21 mouse cellular contexts compared by ENCODE assay signal in genomic region chr5:139568079-139568478, GRCm38 (mm10). TPM values are rescaled to one million over a fixed set of nuclear protein-coding genes. Genes with fewer than 3 reads are reported as not detected.
A peak's percentile ranks its signal among the peaks of the same experiment; 100 is the strongest.
DNase-seq lines count a peak whose midpoint lies in the region; ATAC-seq and TF ChIP-seq lines count a peak whose summit lies in the region.
"Had no signal": no experiment of that assay in that cellular context is flagged by ENCODE, and none has a peak within 500 bp of the region (broad histone marks: within the 10 kb centered on the region; RNA-seq: fewer than 3 reads in every experiment).

No protein-coding gene starts in this region.

- no peak overlapping the region for H3K9ac ChIP-seq in neural tube, embryonic 13.5 days
- H3K9ac ChIP-seq in hindbrain, postnatal 0 days (replicated peaks; ENCODE audit: low read length) = no peak overlapping the region
- no peak overlapping the region for H3K9ac ChIP-seq in neural tube, embryonic 14.5 days (replicated peaks; ENCODE audit: low read depth, low read length)
- H3K9ac ChIP-seq in heart, embryonic 11.5 days (ENCODE audit: low read depth, low read length) = no peak overlapping the region
- H3K9ac ChIP-seq: embryonic facial prominence, embryonic 13.5 days; limb, embryonic 15.5 days; liver, postnatal 0 days had no signal

- no peak overlapping the region for H3K4me2 ChIP-seq in neural tube, embryonic 13.5 days
- no peak overlapping the region for H3K4me2 ChIP-seq in hindbrain, postnatal 0 days (ENCODE audit: low read depth, low read length)
- H3K4me2 ChIP-seq in neural tube, embryonic 14.5 days (ENCODE audit: low read depth, low read length) = no peak overlapping the region
- H3K4me2 ChIP-seq in heart, embryonic 11.5 days = no peak overlapping the region
- H3K4me2 ChIP-seq: embryonic facial prominence, embryonic 13.5 days; limb, embryonic 15.5 days had no signal

- DNase-seq in cerebellum, postnatal 14 days = peak; percentile 57 to 61
- DNase-seq in neural tube, embryonic 10.5 days (ENCODE audit: extremely low spot score, low spot score) = no peak
- DNase-seq in hindbrain, postnatal 0 days (ENCODE audit: low spot score) = peak; percentile 69
- DNase-seq in limb, embryonic 10.5 days (ENCODE audit: low spot score) = no peak
- DNase-seq: adrenal gland, postnatal 36 days; heart, postnatal 10 days; layer of hippocampus, postnatal 36 days; liver, postnatal 0 days had no signal

- ATAC-seq in cerebellum, adult (ENCODE audit: insufficient number of reproducible peaks, low FRiP score, low TSS enrichment) = no peak
- ATAC-seq in neural tube, embryonic 13.5 days (ENCODE audit: low read depth) = peak; percentile 57; the same call in 1 of the 2 replicates
- ATAC-seq in hindbrain, postnatal 0 days = peak; percentile 72
- ATAC-seq in neural tube, embryonic 14.5 days (ENCODE audit: low read depth) = peak; percentile 72; the same call in 1 of the 2 replicates
- ATAC-seq in heart, embryonic 11.5 days (replicated peaks; ENCODE audit: insufficient number of reproducible peaks, low FRiP score, low TSS enrichment) = no peak
- ATAC-seq: liver, postnatal 0 days had no signal

- no peak overlapping the region for H3K4me3 ChIP-seq in neural tube, embryonic 13.5 days
- no peak overlapping the region for H3K4me3 ChIP-seq in hindbrain, postnatal 0 days (ENCODE audit: low read length)
- H3K4me3 ChIP-seq in neural tube, embryonic 14.5 days (ENCODE audit: low read depth, low read length) = no peak overlapping the region
- H3K4me3 ChIP-seq in heart, embryonic 11.5 days (ENCODE audit: low read depth, low read length) = no peak overlapping the region
- no peak overlapping the region for H3K4me3 ChIP-seq in limb, embryonic 10.5 days
- H3K4me3 ChIP-seq: embryonic facial prominence, embryonic 13.5 days; limb, embryonic 15.5 days had no signal

- 17% methylated on average over 2 of the region's 2 CpGs for WGBS in neural tube, embryonic 13.5 days
- 18% methylated on average over 2 of the region's 2 CpGs for WGBS in hindbrain, postnatal 0 days
- WGBS in neural tube, embryonic 14.5 days = 12% methylated on average over 2 of the region's 2 CpGs
- 48% methylated on average over 2 of the region's 2 CpGs for WGBS in heart, embryonic 11.5 days (ENCODE audit: insufficient replicate concordance)
- 55% methylated on average over 2 of the region's 2 CpGs for WGBS in limb, embryonic 10.5 days

- H3K27ac ChIP-seq in neural tube, embryonic 13.5 days (replicated peaks) = peak overlapping the region; percentile 70
- H3K27ac ChIP-seq in hindbrain, postnatal 0 days = no peak overlapping the region
- H3K27ac ChIP-seq in neural tube, embryonic 14.5 days (ENCODE audit: low read depth, low read length) = no peak overlapping the region
- H3K27ac ChIP-seq in heart, embryonic 11.5 days (ENCODE audit: low read depth, low read length) = no peak overlapping the region
- no peak overlapping the region for H3K27ac ChIP-seq in limb, embryonic 10.5 days
- H3K27ac ChIP-seq: embryonic facial prominence, embryonic 13.5 days; limb, embryonic 15.5 days had no signal

- peaks cover 54% of the 10 kb centered on the region for H3K27me3 ChIP-seq in neural tube, embryonic 13.5 days
- H3K27me3 ChIP-seq in hindbrain, postnatal 0 days (ENCODE audit: insufficient read depth, low read length) = peaks cover 4% of the 10 kb centered on the region; the same call in 1 of the 2 replicates
- 0 out of 2 replicates have a peak, but pooled peaks cover 2% of the 10 kb centered on the region for H3K27me3 ChIP-seq in neural tube, embryonic 14.5 days (ENCODE audit: control insufficient read depth, insufficient read depth, low read length)
- H3K27me3 ChIP-seq in heart, embryonic 11.5 days (ENCODE audit: control insufficient read depth, insufficient read depth, low read length) = peaks cover 41% of the 10 kb centered on the region
- peaks cover 86% of the 10 kb centered on the region for H3K27me3 ChIP-seq in limb, embryonic 10.5 days (ENCODE audit: low read depth, poor library complexity, severe bottlenecking)

- H3K36me3 ChIP-seq in neural tube, embryonic 13.5 days = no peaks in the 10 kb centered on the region
- H3K36me3 ChIP-seq in hindbrain, postnatal 0 days (ENCODE audit: insufficient read depth, low read length) = no peaks in the 10 kb centered on the region
- no peaks in the 10 kb centered on the region for H3K36me3 ChIP-seq in neural tube, embryonic 14.5 days (ENCODE audit: control insufficient read depth, insufficient read depth, low read length)
- H3K36me3 ChIP-seq in heart, embryonic 11.5 days (ENCODE audit: control insufficient read depth, insufficient read depth, low read length) = no peaks in the 10 kb centered on the region
- H3K36me3 ChIP-seq in limb, embryonic 10.5 days = no peaks in the 10 kb centered on the region
- H3K36me3 ChIP-seq: embryonic facial prominence, embryonic 13.5 days; limb, embryonic 15.5 days had no signal

- H3K9me3 ChIP-seq in neural tube, embryonic 13.5 days = no peaks in the 10 kb centered on the region
- no peaks in the 10 kb centered on the region for H3K9me3 ChIP-seq in hindbrain, postnatal 0 days (ENCODE audit: low read length)
- no peaks in the 10 kb centered on the region for H3K9me3 ChIP-seq in neural tube, embryonic 14.5 days (ENCODE audit: control insufficient read depth, low read length)
- H3K9me3 ChIP-seq in heart, embryonic 11.5 days (replicated peaks; ENCODE audit: control insufficient read depth, low read length) = no peaks in the 10 kb centered on the region
- no peaks in the 10 kb centered on the region for H3K9me3 ChIP-seq in limb, embryonic 10.5 days (replicated peaks)
- H3K9me3 ChIP-seq: embryonic facial prominence, embryonic 13.5 days; limb, embryonic 15.5 days had no signal

- H3K4me1 ChIP-seq in neural tube, embryonic 13.5 days (replicated peaks) = peaks cover 28% of the 10 kb centered on the region
- H3K4me1 ChIP-seq in hindbrain, postnatal 0 days (ENCODE audit: insufficient read depth, low read length) = peaks cover 5% of the 10 kb centered on the region; the same call in 1 of the 2 replicates
- H3K4me1 ChIP-seq in neural tube, embryonic 14.5 days (ENCODE audit: control insufficient read depth, insufficient read depth, low read length) = no peaks in the 10 kb centered on the region
- H3K4me1 ChIP-seq in heart, embryonic 11.5 days (ENCODE audit: control insufficient read depth, insufficient read depth, low read length) = no peaks in the 10 kb centered on the region
- H3K4me1 ChIP-seq in limb, embryonic 10.5 days = peaks cover 10% of the 10 kb centered on the region
- H3K4me1 ChIP-seq: limb, embryonic 15.5 days had no signal

- TF ChIP-seq CTCF in hindbrain, postnatal 0 days (IDR thresholded peaks at IDR 0.05; ENCODE audit: low read depth) = no peak

RNA-seq across cellular contexts. Expression of gene Uncx, which starts 24.8 kb away (rescaled TPM):
- 43.3 and 46.4 TPM in 2 replicates for polyA plus RNA-seq in neural tube, embryonic 13.5 days (2015; fragmentation: Nextera tagmentation; extraction: Ambion mirVana)
- total RNA-seq in hindbrain, postnatal 0 days (2014; rRNA removed) = 31.3 and 47.0 TPM in 2 replicates
- polyA plus RNA-seq in hindbrain, postnatal 0 days (2015; fragmentation: Nextera tagmentation; extraction: Ambion mirVana) = 30.6 and 34.6 TPM in 2 replicates
- 33.4 and 39.8 TPM in 2 replicates for polyA plus RNA-seq in neural tube, embryonic 14.5 days (2014; fragmentation: Nextera tagmentation; extraction: Ambion mirVana)
- polyA plus RNA-seq in heart, embryonic 11.5 days (2014; fragmentation: Nextera tagmentation; extraction: Ambion mirVana) = 0.09 TPM in 1 of 2 replicates, not detected in the other
- polyA plus RNA-seq in limb, embryonic 10.5 days (2016; fragmentation: Nextera tagmentation; extraction: Ambion mirVana) = 0.50 and 1.1 TPM in 2 replicates
- total RNA-seq: adrenal gland, postnatal 36 days; gastrocnemius, adult 8-10 months; heart, adult 8-10 months; heart, postnatal 10 days; neutrophil, adult 5-6 weeks had no signal
- polyA plus RNA-seq: intestine, embryonic 14.5 days; large intestine, adult 2 months; liver, postnatal 0 days; spleen, adult 2 months; testis, adult 2 months had no signal

Comparison
In these comparisons a context has a peak if more than half of its experiments do, and no peak if none do; other contexts are left out.
1. DNase-seq: peak in cerebellum, postnatal 14 days (2 of 2) and hindbrain, postnatal 0 days (single experiment); none in neural tube, embryonic 10.5 days (single experiment) and limb, embryonic 10.5 days (single experiment).
2. ATAC-seq: peak in neural tube, embryonic 13.5 days (single experiment), hindbrain, postnatal 0 days (single experiment) and neural tube, embryonic 14.5 days (single experiment); none in cerebellum, adult (single experiment) and heart, embryonic 11.5 days (single experiment).
3. RNA of gene Uncx, which starts 24.8 kb away (polyA plus RNA-seq): 43.3 to 46.4 TPM in neural tube, embryonic 13.5 days, 33.4 to 39.8 TPM in neural tube, embryonic 14.5 days and 30.6 to 34.6 TPM in hindbrain, postnatal 0 days; 0.50 to 1.1 TPM in limb, embryonic 10.5 days and 0.09 TPM in heart, embryonic 11.5 days; every median in the first group is over 10 times any median in the second.